Comparison of ENCODE assay signal across 7 mouse cellular contexts in genomic region chr2:19343901-19344635, GRCm38 (mm10). TPM values are rescaled to one million over a fixed set of nuclear protein-coding genes. Genes with fewer than 3 reads are reported as not detected.
DNase-seq lines count a peak whose midpoint lies in the region; ATAC-seq and TF ChIP-seq lines count a peak whose summit lies in the region.

No protein-coding gene starts in this region.

- in situ Hi-C loops in Patski (cut with MboI; ENCODE audit: low pct_unique_long_range_greater_than_20kb), result loop anchor here (25.0 kb wide), 1 partner anchor 1907 kb away; no protein-coding TSS in a partner anchor

- H3K36me3 ChIP-seq in intestine, embryonic 14.5 days (ENCODE audit: control insufficient read depth, insufficient read depth, low read length), result no peaks in the 10 kb centered on the region
- H3K36me3 ChIP-seq in limb, embryonic 11.5 days (ENCODE audit: control insufficient read depth, insufficient read depth, low read length), result no peaks in the 10 kb centered on the region
- H3K36me3 ChIP-seq in midbrain, embryonic 15.5 days (replicated peaks), result no peaks in the 10 kb centered on the region

- no peaks in the 10 kb centered on the region for H3K9me3 ChIP-seq in intestine, embryonic 14.5 days (ENCODE audit: control insufficient read depth, low read length)
- H3K9me3 ChIP-seq in limb, embryonic 11.5 days (ENCODE audit: control insufficient read depth, low read length), result no peaks in the 10 kb centered on the region
- H3K9me3 ChIP-seq in midbrain, embryonic 15.5 days, result no peaks in the 10 kb centered on the region

- CTCF ChIA-PET in Patski (lab: Charles Lee), result no interaction called here

- POLR2A ChIA-PET in Patski (lab: Charles Lee), result no interaction called here

- no peaks in the 10 kb centered on the region; the same call in 1 of the 2 replicates for H3K4me1 ChIP-seq in intestine, embryonic 14.5 days (replicated peaks; ENCODE audit: control insufficient read depth, insufficient read depth, low read length)
- H3K4me1 ChIP-seq in limb, embryonic 11.5 days (ENCODE audit: control insufficient read depth, insufficient read depth, low read length), result no peaks in the 10 kb centered on the region
- H3K4me1 ChIP-seq in midbrain, embryonic 15.5 days, result no peaks in the 10 kb centered on the region

- ATAC-seq in Patski, result peak; percentile 24
- ATAC-seq in intestine, embryonic 14.5 days (replicated peaks; ENCODE audit: low FRiP score, low TSS enrichment, low read depth), result peak; percentile 36; the same call in 1 of the 2 replicates
- peak; percentile 21; the same call in 1 of the 2 replicates for ATAC-seq in limb, embryonic 11.5 days (ENCODE audit: insufficient number of reproducible peaks, low FRiP score, low TSS enrichment, low read depth)
- ATAC-seq in midbrain, embryonic 15.5 days (replicated peaks), result peak; percentile 41

- TF ChIP-seq CTCF in Patski (IDR thresholded peaks at IDR 0.05), result no peak
- no peak for TF ChIP-seq CTCF in brain, embryonic 14.5 days (IDR thresholded peaks at IDR 0.05; ENCODE audit: borderline replicate concordance, extremely low read depth, insufficient read depth, insufficient read length)

- H3K27me3 ChIP-seq in Patski, result peaks cover 18% of the 10 kb centered on the region
- H3K27me3 ChIP-seq in intestine, embryonic 14.5 days (replicated peaks; ENCODE audit: control insufficient read depth, insufficient read depth, low read length), result no peaks in the 10 kb centered on the region
- H3K27me3 ChIP-seq in limb, embryonic 11.5 days (ENCODE audit: control insufficient read depth, insufficient read depth, low read length), result no peaks in the 10 kb centered on the region
- no peaks in the 10 kb centered on the region for H3K27me3 ChIP-seq in midbrain, embryonic 15.5 days (replicated peaks)

- no peak for TF ChIP-seq POLR2A in brain, embryonic 14.5 days (IDR thresholded peaks at IDR 0.05; ENCODE audit: borderline replicate concordance, extremely low read depth, insufficient read depth, insufficient read length, poor library complexity, severe bottlenecking)

- H3K27ac ChIP-seq in intestine, embryonic 14.5 days (ENCODE audit: low read depth), result no peak overlapping the region
- H3K27ac ChIP-seq in limb, embryonic 11.5 days (replicated peaks; ENCODE audit: low read depth, low read length), result no peak overlapping the region
- no peak overlapping the region for H3K27ac ChIP-seq in midbrain, embryonic 15.5 days

- H3K4me2 ChIP-seq in intestine, embryonic 14.5 days (ENCODE audit: low read length), result peak overlapping the region; percentile 16
- no peak overlapping the region for H3K4me2 ChIP-seq in limb, embryonic 11.5 days (ENCODE audit: low read depth, severe bottlenecking)
- peak overlapping the region; percentile 35 for H3K4me2 ChIP-seq in midbrain, embryonic 15.5 days

- no peak overlapping the region for H3K4me3 ChIP-seq in intestine, embryonic 14.5 days (ENCODE audit: low read depth, low read length)
- H3K4me3 ChIP-seq in limb, embryonic 11.5 days (ENCODE audit: low read depth, low read length), result no peak overlapping the region
- 0 out of 2 replicates have a peak overlapping the region, but pooled peaks have one; percentile 20 for H3K4me3 ChIP-seq in midbrain, embryonic 15.5 days

- WGBS in intestine, embryonic 14.5 days, result 35% methylated on average over 10 of the region's 10 CpGs
- WGBS in limb, embryonic 11.5 days, result 42% methylated on average over 10 of the region's 10 CpGs
- 56% methylated on average over 10 of the region's 10 CpGs for WGBS in midbrain, embryonic 15.5 days

- DNase-seq in Patski (ENCODE audit: low read depth, low spot score), result no peak
- DNase-seq in brain, embryonic 14.5 days (ENCODE audit: low read depth), result peak; percentile 56
- peak; percentile 48 to 51 for DNase-seq in frontal cortex, postnatal 14 days (ENCODE audit: low spot score in 2 of 2)
- DNase-seq in intestine, embryonic 14.5 days (ENCODE audit: low spot score), result no peak
- DNase-seq in limb, embryonic 11.5 days (ENCODE audit: low spot score), result peak; percentile 30
- DNase-seq in spleen, adult 18-20 months, result no peak

- no peak overlapping the region for H3K9ac ChIP-seq in intestine, embryonic 14.5 days (ENCODE audit: low read length)
- H3K9ac ChIP-seq in limb, embryonic 11.5 days (ENCODE audit: low read length), result no peak overlapping the region
- H3K9ac ChIP-seq in midbrain, embryonic 15.5 days, result no peak overlapping the region

RNA-seq across cellular contexts. Expression of gene Msrb2, which starts 27.2 kb away (rescaled TPM):
- polyA plus RNA-seq in Patski (2021), result 13.3 TPM
- 7.0 and 7.4 TPM in 2 replicates for polyA plus RNA-seq in brain, embryonic 14.5 days (2012; rRNA removed)
- 18.9 and 19.2 TPM in 2 replicates for polyA plus RNA-seq in intestine, embryonic 14.5 days (2014; fragmentation: Nextera tagmentation; extraction: Ambion mirVana)
- 22.4 and 24.6 TPM in 2 replicates for polyA plus RNA-seq in limb, embryonic 11.5 days (2014; fragmentation: Nextera tagmentation; extraction: Ambion mirVana)
- polyA plus RNA-seq in midbrain, embryonic 15.5 days (2015; fragmentation: Nextera tagmentation; extraction: Ambion mirVana), result 7.1 and 7.5 TPM in 2 replicates

Comparison
In these comparisons a context has a peak if more than half of its experiments do, and no peak if none do; other contexts are left out.
1. DNase-seq: peak in brain, embryonic 14.5 days (single experiment), frontal cortex, postnatal 14 days (2 of 2) and limb, embryonic 11.5 days (single experiment); none in Patski (single experiment), intestine, embryonic 14.5 days (single experiment) and spleen, adult 18-20 months (0 of 2).
2. Peak in every context shown above with its lines, with median percentiles within 50 percentile points of each other: ATAC-seq.